In genomic region chr2:28517206-28517909, GRCm38 (mm10) we compare ENCODE assay signal across 8 mouse cellular contexts. TPM values are rescaled to one million over a fixed set of nuclear protein-coding genes. Genes with fewer than 3 reads are reported as not detected.
DNase-seq lines count a peak whose midpoint lies in the region; ATAC-seq and TF ChIP-seq lines count a peak whose summit lies in the region.

No protein-coding gene starts in this region.

- DNase-seq in embryo, embryonic 10 days (ENCODE audit: low spot score), result peak; percentile 89
- peak; percentile 82 for DNase-seq in heart, adult 8-10 months (ENCODE audit: low spot score)
- DNase-seq in lung, postnatal 14 days, result peak; percentile 92
- peak; percentile 84 for DNase-seq in right cerebral cortex, postnatal 14 days

- TF ChIP-seq CTCF in E14TG2a.4 (conservative IDR thresholded peaks at IDR 0.05; ENCODE audit: low read length), result peak; percentile 96

- peaks cover 39% of the 10 kb centered on the region for H3K36me3 ChIP-seq in E14TG2a.4 (ENCODE audit: insufficient read depth, low read length)
- peaks cover 4% of the 10 kb centered on the region; the same call in 1 of the 2 replicates for H3K36me3 ChIP-seq in kidney, embryonic 15.5 days

- H3K9ac ChIP-seq in kidney, embryonic 15.5 days, result no peak overlapping the region

- no peak overlapping the region for H3K4me3 ChIP-seq in E14TG2a.4 (replicated peaks; ENCODE audit: low read length)
- H3K4me3 ChIP-seq in kidney, embryonic 15.5 days (replicated peaks), result no peak overlapping the region

- no peak overlapping the region for H3K4me2 ChIP-seq in kidney, embryonic 15.5 days

- no peaks in the 10 kb centered on the region for H3K9me3 ChIP-seq in E14TG2a.4 (ENCODE audit: low read length)
- H3K9me3 ChIP-seq in kidney, embryonic 15.5 days (replicated peaks), result no peaks in the 10 kb centered on the region

- 0 out of 2 replicates have a peak, but pooled peaks cover 4% of the 10 kb centered on the region for H3K27me3 ChIP-seq in E14TG2a.4 (ENCODE audit: insufficient read depth, low read length)
- no peaks in the 10 kb centered on the region for H3K27me3 ChIP-seq in kidney, embryonic 15.5 days

- WGBS in kidney, embryonic 15.5 days, result 52% methylated on average over 5 of the region's 5 CpGs

- ATAC-seq in activated CD4-positive, CD25-positive, alpha-beta regulatory T cell, adult 4 months, result peak; percentile 53
- no peak for ATAC-seq in kidney, embryonic 15.5 days (replicated peaks; ENCODE audit: low FRiP score)
- no peak for ATAC-seq in erythroid progenitor cell, adult 5-6 weeks (replicated peaks; ENCODE audit: low FRiP score, poor library complexity, severe bottlenecking)

- peaks cover 90% of the 10 kb centered on the region for H3K4me1 ChIP-seq in E14TG2a.4 (replicated peaks; ENCODE audit: low read depth, low read length)
- peaks cover 56% of the 10 kb centered on the region for H3K4me1 ChIP-seq in kidney, embryonic 15.5 days

- 0 out of 2 replicates have a peak overlapping the region, but pooled peaks have one; percentile 41 for H3K27ac ChIP-seq in kidney, embryonic 15.5 days

RNA-seq across cellular contexts. Expression of gene Ralgds, which starts 4.4 kb away (rescaled TPM):
- 1 to 10 TPM; 7.4 to 8.3 TPM for polyA plus RNA-seq in activated CD4-positive, CD25-positive, alpha-beta regulatory T cell, adult 4 months (2017; shearing (Covaris generic))
- total RNA-seq in heart, adult 8-10 months (2022), result 10 to 100 TPM in 2 of 4 experiments, 1 to 10 TPM in 2; 8.5 to 13.9 (median 9.8) TPM
- polyA plus RNA-seq in kidney, embryonic 15.5 days (2015; fragmentation: Nextera tagmentation; extraction: Ambion mirVana), result 22.6 and 30.5 TPM in 2 replicates
- 0.36 and 0.84 TPM in 2 replicates for total RNA-seq in erythroid progenitor cell, adult 5-6 weeks (2015; ENCODE audit: low replicate concordance)
- 0.90 and 0.98 TPM in 2 replicates for total RNA-seq in erythroid progenitor cell, adult 5-6 weeks (2017; ENCODE audit: low replicate concordance)

RNA-seq across cellular contexts. Expression of gene Gm10134, which starts 11.5 kb away (rescaled TPM):
- polyA plus RNA-seq in activated CD4-positive, CD25-positive, alpha-beta regulatory T cell, adult 4 months (2017; shearing (Covaris generic)), result not detected
- 1 to 10 TPM in 2 of 4 experiments, not detected in 2; 1.4 TPM for total RNA-seq in heart, adult 8-10 months (2022)
- 10.6 and 12.6 TPM in 2 replicates for polyA plus RNA-seq in kidney, embryonic 15.5 days (2015; fragmentation: Nextera tagmentation; extraction: Ambion mirVana)
- not detected in 2 replicates for total RNA-seq in erythroid progenitor cell, adult 5-6 weeks (2015; ENCODE audit: low replicate concordance)
- total RNA-seq in erythroid progenitor cell, adult 5-6 weeks (2017; ENCODE audit: low replicate concordance), result not detected in 2 replicates

RNA-seq across cellular contexts. Expression of gene Gbgt1, which starts 20.7 kb away (rescaled TPM):
- polyA plus RNA-seq in activated CD4-positive, CD25-positive, alpha-beta regulatory T cell, adult 4 months (2017; shearing (Covaris generic)), result not detected
- 1 to 10 TPM; 1.2 to 2.4 (median 2.1) TPM for total RNA-seq in heart, adult 8-10 months (2022)
- 5.8 and 6.5 TPM in 2 replicates for polyA plus RNA-seq in kidney, embryonic 15.5 days (2015; fragmentation: Nextera tagmentation; extraction: Ambion mirVana)
- total RNA-seq in erythroid progenitor cell, adult 5-6 weeks (2015; ENCODE audit: low replicate concordance), result 2.9 TPM in 1 of 2 replicates, not detected in the other
- 0.39 and 4.9 TPM in 2 replicates for total RNA-seq in erythroid progenitor cell, adult 5-6 weeks (2017; ENCODE audit: low replicate concordance)

RNA-seq across cellular contexts. Expression of gene Cel, which starts 45.8 kb away (rescaled TPM):
- polyA plus RNA-seq in activated CD4-positive, CD25-positive, alpha-beta regulatory T cell, adult 4 months (2017; shearing (Covaris generic)), result not detected
- not detected for total RNA-seq in heart, adult 8-10 months (2022)
- 0.34 TPM in 1 of 2 replicates, not detected in the other for polyA plus RNA-seq in kidney, embryonic 15.5 days (2015; fragmentation: Nextera tagmentation; extraction: Ambion mirVana)
- not detected in 2 replicates for total RNA-seq in erythroid progenitor cell, adult 5-6 weeks (2015; ENCODE audit: low replicate concordance)
- not detected in 2 replicates for total RNA-seq in erythroid progenitor cell, adult 5-6 weeks (2017; ENCODE audit: low replicate concordance)

RNA-seq across cellular contexts. Expression of gene Mrps2, which starts 49.5 kb away (rescaled TPM):
- 10 to 100 TPM; 15.7 to 17.2 TPM for polyA plus RNA-seq in activated CD4-positive, CD25-positive, alpha-beta regulatory T cell, adult 4 months (2017; shearing (Covaris generic))
- total RNA-seq in heart, adult 8-10 months (2022), result 10 to 100 TPM; 39.1 to 46.8 (median 42.0) TPM
- 62.0 and 64.0 TPM in 2 replicates for polyA plus RNA-seq in kidney, embryonic 15.5 days (2015; fragmentation: Nextera tagmentation; extraction: Ambion mirVana)
- total RNA-seq in erythroid progenitor cell, adult 5-6 weeks (2015; ENCODE audit: low replicate concordance), result 8.0 and 8.3 TPM in 2 replicates
- 2.3 and 5.9 TPM in 2 replicates for total RNA-seq in erythroid progenitor cell, adult 5-6 weeks (2017; ENCODE audit: low replicate concordance)

Comparison
In these comparisons a context has a peak if more than half of its experiments do, and no peak if none do; other contexts are left out.
1. RNA of gene Ralgds, which starts 4.4 kb away (total RNA-seq): 8.5 to 13.9 TPM in heart, adult 8-10 months; 0.36 to 0.98 TPM in erythroid progenitor cell, adult 5-6 weeks; every median in the first group is over 4 times any median in the second.
2. Peak in every context shown above with its lines, with median percentiles within 50 percentile points of each other: DNase-seq.